Mouse (Mus musculus): ENCODE data around the gene Ptpn23. TPM values are rescaled to one million over a fixed set of nuclear protein-coding genes. Genes with fewer than 3 reads are reported as not detected.
"Not testable (repeated sequence)": the region's sequence is repeated elsewhere in the genome, so short reads cannot be mapped to it uniquely, and the experiment has no call there.

Gene Ptpn23
- 10 to 100 TPM; 40.9 to 57.8 TPM for total RNA-seq (2021)

DNA sequence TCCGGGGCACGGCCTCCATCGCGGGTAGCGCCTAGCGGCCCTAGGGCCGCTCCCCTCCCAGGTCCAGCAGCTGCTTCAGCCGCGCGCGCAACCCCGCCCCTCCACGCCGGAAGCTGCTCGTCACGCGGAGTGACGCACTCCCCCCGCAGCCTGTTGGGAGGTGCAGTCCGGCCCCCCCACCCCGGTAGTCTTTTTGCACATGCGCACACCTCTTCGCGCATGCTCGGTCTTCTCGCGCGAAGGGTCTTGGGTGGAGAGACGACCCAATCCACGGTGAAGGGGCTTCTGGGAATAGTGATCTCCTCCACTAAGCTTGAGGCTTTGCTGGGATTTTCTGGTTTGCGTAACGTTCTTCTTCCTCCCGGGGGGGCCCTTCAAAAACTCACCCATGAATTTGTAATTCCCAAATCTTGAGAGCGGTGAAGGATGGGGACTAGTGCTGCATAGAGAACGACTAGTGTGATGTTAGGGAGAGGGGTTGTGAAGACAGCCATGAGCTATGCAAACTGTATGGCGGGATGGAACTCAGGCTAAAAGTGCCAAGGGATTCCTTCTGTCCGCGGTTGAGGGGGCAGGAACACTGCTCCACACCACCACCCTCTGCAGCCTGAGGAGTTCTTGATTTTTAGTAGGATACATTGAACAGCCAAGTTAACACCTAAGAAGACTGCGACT, at the start of gene Ptpn23:
Ptpn23 (minus strand) TSS at position 115 of the 675 bp plus-strand sequence.
- DNase-seq (ENCODE audit: extremely low spot score in 1 of 2, low spot score in 1 of 2) = peak; percentile 85

DNA sequence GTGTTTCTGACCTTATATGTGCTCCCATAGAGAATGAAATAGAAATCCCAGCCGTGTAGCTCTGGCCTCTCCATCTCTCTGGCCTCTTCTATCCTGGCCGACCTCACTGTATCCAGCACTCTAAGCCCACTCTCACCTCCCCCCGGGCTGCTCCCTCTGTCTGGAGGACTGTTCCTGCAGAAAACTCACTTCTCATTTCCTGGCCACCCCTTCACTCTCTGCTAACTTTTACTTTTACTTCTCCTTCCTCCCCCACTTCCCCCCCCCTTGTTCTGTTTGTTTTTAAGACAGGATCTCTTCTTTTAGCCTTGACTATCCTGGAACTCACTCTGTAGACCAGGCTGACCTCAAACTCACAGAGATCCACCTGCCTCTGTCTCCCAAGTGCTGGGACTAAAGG, 44.5 kb upstream of the Ptpn23 start:
- DNase-seq (ENCODE audit: extremely low spot score in 1 of 2, low spot score in 1 of 2) = no peak

DNA sequence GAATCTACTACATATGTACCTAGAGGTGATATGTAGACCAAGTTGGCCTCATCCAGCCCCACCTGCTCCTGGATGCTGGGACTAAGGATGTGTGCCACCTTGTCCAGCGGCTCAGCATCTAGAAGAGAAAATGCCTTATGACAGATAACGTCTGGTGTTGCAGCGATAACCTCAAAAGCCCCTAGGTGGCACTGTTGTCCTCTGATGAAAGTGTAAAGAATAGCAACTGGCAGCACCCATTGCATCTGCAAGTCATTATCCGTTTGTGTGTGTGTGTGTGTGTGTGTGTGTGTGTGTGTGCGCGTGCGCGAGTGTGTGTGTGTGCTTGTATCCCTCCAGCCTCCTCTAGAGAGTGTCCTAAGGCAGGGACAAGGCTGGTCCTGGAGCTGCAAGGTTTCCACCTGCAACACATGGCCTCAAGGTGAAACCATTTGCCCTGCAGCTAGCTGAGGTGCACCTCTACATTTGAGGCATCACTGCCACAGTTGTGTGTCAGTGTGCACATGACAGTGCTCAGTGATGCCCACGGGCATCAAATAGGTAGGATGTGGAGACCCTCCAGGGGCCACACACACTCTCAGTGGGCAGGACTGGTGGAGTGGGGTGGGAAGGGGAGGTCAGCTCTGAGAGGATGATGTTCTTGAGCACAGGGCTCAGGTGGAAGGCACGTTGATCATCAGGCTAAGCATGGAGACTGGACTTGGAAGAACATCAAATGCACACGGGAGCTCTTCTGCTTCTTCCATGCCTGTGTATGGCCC, 41.0 kb upstream of the Ptpn23 start:
- DNase-seq (ENCODE audit: extremely low spot score in 1 of 2, low spot score in 1 of 2) = peak; percentile 52 to 76

DNA sequence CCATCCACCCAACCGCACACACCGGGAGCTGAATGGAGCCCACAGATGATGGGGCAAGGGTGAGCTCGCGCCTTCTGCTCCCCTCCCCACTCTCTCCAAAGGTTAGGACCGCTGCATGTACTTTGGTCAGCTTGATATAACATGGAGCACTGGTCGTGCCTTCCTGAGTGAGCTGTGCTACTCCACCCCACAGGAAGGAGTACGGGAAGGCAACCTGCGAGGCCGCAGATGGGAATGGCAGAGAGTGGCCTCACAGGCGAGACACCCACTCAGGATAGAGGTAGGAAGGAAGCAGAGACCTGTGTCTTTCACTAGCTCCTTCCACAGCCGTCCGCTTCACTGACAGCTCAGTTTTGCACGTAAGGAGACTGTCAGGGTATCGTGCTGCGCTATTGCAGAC, 40.3 kb upstream of the Ptpn23 start:
- no peak for DNase-seq (ENCODE audit: extremely low spot score in 1 of 2, low spot score in 1 of 2)

DNA sequence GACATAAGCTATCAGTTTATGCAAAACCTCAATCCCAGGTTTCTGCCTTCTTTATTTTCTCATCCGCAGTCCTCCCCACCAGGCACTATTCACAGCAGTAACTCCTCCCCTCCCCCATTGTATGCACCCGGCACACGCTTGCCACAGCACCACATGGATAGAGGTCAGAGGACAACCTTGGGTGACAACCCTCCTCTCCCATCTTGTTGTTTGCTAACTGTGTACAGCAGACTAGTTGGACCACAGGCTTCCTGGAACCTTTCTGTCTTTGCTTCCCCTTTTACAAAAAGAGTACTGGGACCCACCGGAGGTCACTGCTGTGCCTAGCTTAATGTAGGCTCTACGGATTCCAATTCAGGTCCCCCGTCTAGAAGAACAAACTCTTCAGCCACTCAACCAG, 32.5 kb upstream of the Ptpn23 start:
- no peak for DNase-seq (ENCODE audit: extremely low spot score in 1 of 2, low spot score in 1 of 2)

DNA sequence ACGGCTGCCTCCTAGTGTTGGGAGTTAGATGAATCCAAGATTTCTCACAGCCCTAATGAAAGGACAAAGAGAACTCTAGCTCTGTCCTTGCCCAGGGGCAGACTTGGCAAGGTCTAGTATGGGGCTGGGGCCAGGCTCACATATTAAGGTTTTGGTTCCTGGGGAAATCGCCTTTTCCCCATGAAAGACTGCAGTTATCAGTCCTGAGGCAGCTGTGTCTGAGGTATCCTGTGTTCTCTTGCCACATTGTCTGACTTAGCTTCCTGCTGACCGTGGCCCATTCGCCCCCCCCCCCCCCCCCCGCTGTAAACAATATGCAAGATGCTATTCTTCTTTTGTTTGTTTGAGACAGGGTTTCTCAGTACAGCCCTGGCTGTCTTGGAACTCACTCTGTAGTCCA, 32.0 kb upstream of the Ptpn23 start:
- no peak for DNase-seq (ENCODE audit: extremely low spot score in 1 of 2, low spot score in 1 of 2)

DNA sequence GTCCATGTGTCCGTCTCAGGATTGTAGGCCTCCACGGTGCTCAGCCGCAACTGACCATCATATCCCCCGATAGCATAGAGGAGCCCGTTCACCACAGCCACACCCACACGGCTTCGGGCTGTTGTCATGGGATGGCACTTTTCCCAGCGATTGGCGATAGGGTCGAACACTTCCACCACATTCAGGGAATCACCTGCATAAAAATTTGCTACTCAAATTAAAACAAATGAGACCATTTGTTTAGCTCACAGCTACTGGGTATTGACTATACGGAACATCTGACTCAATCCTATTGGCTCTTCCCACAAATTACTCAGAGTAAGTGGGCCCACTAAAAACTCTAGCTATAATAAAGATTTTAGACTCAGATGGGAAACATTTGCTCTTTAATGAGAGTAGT, 28.0 kb upstream of the Ptpn23 start:
- DNase-seq (ENCODE audit: extremely low spot score in 1 of 2, low spot score in 1 of 2) = no peak

DNA sequence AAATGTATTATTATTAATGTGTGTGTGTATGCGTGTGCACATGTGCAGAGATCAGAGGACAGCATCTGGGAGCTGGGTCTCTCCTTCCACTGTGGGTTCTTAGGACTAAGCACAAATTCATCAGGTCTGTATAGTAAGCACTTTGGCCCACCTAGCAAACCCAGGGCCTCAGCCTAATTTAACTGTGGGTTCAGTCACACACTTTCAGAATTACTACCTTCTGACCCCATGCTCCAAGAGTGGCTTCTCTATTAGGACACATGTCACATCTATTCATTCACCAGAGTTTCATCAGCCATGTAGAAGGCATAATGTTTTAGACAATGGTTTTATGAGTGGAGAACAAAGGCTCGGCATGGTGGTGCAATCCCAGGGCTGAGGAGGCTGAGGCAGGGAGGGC, 25.0 kb upstream of the Ptpn23 start:
- no peak for DNase-seq (ENCODE audit: extremely low spot score in 1 of 2, low spot score in 1 of 2)

DNA sequence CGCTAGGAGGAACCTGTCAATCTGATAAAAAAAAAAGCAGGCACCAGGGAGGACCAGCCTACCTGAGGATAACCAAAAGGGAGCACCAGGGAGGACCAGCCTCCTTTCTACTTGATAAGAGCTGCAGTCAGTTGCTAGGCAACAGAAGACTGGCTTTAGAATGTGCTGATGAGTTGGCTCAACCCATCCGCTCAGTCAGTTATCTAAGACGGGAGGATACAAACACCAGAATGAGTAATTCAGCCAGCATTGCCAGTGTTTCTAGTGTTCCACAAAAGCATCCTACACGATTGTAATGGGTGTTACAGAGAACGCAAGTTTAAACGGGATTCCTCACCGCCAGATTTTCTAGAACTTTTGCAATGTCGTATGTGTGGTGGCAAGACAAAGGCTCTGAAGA, 23.2 kb upstream of the Ptpn23 start:
- DNase-seq (ENCODE audit: extremely low spot score in 1 of 2, low spot score in 1 of 2) = no peak

DNA sequence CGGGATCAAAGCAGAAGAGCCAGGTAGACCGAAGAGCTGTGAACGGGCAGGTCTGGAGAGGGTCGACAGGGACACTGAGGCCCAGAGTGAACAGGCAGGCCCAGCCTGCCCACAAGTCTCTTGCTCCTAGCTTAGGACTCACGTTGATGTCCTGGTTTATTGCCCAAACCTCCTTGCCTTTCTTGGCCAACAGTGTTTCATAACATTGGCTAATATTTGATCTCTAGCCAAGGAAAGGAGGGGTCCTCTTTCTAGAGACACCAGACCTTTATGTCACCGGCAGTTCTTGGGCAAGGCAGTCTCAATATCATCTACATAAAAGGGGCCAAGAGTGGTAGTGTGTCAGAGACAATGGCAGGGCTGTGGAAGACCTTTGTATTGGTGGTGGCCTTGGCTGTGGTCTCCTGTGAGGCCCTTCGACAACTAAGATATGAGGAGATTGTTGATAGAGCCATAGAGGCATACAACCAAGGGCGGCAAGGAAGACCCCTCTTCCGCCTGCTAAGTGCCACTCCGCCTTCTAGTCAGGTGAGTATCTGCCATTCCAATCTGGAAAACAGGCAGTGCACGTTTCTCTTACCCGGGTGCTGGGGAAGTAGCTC, 11.6 kb upstream of the Ptpn23 start, which contains the start of gene Ngp:
Ngp (plus strand) TSS at position 237 of the 602 bp plus-strand sequence.
- no peak for DNase-seq (ENCODE audit: extremely low spot score in 1 of 2, low spot score in 1 of 2)

DNA sequence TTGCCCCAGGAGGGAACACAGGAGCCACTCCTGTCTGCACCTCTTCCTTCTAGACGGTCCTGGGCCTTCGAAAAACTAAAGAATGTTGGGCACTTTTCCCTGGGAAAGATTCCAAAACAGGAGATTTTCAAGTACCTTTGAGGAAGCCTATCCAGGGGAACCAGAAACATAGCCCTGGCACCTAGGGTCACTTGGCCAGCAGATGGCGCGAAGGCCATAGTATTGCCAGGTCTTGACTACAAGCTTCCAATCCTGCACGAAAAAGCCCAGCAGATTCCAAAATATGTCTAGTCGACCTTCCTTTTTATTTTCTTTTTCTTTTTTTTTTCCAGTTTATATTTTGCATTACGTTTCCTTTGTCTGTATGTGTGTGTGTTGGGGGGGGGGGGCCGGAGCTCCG, 5.8 kb upstream of the Ptpn23 start:
- DNase-seq (ENCODE audit: extremely low spot score in 1 of 2, low spot score in 1 of 2) = peak in 1 of 2 experiments; percentile 36

DNA sequence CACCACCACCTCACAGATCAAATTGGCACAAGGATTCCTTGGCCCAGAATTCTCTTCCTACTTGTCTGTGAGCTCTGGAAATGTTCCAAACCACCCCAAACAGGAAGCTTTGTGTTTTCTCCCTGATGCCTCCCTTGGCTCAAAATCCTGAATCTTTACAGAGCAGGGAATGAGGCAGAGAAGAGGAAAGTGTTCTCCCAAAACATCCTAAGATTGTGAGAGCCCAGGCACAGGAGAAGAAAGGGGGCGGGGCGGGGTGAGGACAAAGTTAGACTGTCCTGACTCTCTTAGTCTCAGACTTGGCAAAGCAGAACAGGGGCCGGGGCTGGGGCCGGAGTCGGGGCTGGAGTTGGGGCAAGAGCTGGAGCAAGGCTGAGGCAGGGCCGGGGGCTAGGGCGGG, 4.9 kb upstream of the Ptpn23 start:
- no peak for DNase-seq (ENCODE audit: extremely low spot score in 1 of 2, low spot score in 1 of 2)

DNA sequence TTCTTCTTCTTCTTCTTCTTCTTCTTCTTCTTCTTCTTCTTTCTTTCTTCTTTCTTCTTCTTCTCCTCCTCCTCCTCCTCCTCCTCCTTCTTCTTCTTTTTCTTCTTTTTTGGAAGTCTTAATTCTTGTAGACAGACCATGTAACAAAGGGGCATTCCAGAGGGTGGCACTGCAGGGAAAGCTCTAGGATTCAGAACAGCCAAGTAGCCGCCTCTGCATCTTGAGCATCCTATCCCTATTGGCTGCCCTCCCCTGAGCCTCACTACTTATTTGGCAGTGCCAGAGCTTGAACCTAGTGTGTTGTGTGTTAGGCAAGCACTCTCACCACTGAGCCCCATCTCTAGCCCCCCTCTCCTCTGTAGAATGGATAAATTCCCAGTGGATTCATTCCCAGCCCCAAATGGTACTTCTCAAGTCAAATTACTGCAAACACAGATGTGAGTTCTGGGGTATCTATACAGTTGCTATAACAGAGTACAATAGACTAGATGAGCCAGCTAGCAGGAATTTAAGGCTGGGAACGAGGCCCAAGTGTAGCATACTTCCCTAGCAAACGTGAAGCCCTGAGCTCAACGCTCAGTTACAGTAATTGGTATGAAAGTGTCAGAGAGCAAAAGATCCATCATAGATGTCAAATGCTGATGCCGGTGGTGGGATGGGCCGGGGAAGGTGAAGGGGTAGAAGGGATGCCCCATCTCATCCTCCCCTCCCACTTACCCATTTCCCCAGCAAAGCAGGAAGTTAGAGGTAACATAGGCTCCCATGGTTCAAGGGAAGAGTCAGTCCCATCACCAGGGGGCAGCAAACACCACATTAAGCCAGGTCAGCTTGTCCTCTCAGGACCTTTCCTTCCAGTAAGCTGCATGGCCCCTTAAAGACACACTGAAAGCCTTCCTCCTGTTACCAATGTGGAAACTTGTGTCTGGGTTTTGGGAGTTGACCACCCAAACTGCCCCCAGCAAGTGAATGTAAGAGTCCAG, 3.2 kb upstream of the Ptpn23 start:
- peak; percentile 64 to 90 for DNase-seq (ENCODE audit: extremely low spot score in 1 of 2, low spot score in 1 of 2)

DNA sequence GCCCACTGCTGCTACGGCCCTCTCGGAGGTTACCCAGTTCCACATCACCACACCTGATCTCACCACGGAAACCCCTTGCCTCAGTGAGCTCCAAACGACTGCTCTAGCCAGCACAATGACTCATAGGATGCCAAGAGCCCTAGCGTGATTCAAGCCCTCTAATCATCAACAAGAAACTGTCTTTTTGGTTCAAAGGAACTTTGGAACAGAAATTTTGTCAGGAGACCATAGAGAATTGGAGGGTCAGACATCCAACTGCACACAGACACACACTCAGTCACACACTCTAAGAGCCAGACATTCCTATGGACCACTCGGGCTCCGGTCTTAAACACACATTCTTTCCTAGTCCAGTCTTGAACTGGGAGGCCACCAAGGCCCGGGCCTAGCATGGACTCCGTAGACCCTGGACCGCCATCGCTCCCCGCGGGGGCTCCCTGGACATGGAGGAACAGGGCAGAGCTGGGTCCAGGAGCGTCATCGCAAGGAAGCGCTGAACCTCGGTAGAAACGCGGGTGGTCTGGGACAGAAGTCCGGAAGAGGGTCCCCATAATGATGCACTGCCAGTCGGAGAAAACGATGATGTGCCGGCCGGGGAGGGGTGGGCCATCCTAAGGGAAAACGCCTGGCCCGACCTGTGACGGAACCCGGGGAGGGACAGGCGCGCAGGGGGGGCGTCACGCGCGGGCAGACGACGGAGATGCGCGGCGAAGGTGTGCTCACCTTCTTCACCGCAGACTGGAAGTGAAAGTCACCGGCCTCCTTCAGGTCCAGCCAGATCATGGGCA, 508 bp downstream of the Ptpn23 start:
- DNase-seq (ENCODE audit: extremely low spot score in 1 of 2, low spot score in 1 of 2) = no peak

DNA sequence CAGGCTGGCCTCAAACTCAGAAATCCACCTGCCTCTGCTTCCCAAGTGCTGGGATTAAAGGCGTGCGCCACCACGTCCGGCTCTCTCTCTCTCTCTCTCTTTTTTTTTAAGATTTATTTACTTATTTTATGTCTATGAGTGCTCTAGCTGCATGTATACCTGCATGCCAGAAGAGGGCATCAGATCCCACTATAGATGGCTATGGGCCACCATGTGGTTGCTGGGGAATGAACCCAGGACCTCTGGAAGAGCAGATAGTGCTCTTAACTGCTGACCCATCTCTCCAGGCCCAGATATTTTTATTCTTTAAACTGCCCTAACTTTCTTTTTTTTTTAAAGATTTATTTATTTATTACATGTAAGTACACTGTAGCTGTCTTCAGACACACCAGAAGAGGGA, 4.8 kb downstream of the Ptpn23 start:
- DNase-seq (ENCODE audit: extremely low spot score in 1 of 2, low spot score in 1 of 2) = not testable (repeated sequence)

DNA sequence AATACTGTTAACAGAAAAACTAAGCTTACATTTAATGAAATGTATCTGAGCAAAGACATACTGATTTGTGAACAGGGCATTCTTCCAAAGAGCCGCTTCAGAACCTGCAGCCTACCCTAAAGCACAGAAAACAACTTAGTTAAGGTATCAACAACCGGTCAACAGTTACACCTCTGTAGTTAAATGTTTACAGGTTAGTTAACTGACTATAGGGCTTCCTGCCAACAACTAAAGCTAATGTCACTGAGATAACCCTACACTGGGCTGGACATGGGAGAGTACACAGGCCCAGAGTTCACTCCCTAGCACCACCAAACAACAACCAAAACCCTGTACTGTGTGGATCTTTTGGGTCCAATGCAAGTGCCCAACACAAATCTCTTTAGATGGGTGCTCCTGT, 5.3 kb downstream of the Ptpn23 start:
- DNase-seq (ENCODE audit: extremely low spot score in 1 of 2, low spot score in 1 of 2) = no peak

DNA sequence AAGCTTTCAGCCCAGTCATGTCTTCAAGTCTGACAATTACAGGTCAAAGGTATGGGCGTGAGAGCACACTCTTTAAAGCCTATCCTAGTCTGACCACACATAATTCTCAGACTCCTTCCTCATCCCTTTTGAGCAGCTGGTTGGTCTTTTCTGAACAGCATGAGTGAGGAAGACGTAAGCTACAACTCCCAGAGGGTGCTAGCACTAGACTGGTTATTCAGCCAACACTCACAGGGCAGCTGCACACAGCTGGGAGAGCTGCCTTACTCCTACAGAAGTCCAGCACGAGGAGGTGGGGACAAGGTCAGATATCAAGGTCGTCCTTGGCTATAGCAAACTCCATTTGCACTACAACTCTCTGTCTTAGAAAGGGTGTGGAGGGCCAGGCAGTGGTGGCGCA, 7.4 kb downstream of the Ptpn23 start:
- DNase-seq (ENCODE audit: extremely low spot score in 1 of 2, low spot score in 1 of 2) = no peak

DNA sequence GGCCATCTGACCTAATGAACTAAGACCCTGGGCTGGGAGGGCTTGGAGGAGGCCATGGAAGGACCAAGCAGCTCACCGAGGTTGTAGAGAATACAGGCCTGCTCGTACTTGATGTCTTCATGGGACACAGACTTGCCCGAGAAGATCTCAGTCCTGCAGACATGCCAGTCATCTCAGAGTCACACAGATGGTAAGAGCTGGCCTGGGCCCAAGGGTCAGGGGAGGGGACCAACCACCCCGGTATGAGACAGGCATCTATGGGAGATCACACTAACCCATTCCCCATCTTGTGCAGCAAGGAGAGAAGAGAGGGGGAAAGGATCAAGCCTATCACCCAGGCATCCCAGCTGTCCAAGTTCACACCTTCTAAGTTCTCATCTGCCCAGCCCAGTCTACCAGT, 14.7 kb downstream of the Ptpn23 start:
- DNase-seq (ENCODE audit: extremely low spot score in 1 of 2, low spot score in 1 of 2) = no peak

DNA sequence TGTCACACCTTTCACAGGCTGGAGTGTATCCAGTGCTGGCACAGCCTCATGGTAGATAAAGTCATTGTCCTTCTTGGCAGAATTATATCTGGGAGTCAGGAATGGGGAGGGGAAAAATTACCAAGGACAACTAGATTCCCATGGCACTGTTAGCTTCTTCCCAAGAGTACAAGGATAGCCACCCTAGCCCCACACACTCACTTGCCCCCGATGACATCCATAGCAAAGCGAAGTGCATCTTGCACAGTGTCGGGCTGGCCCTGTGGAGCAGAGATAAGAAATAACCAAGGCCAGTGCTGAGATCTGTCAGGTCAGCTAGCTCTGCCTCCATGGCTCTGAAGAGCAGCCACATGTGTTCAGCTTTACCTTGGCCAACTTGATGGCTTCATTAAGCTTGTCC, 17.2 kb downstream of the Ptpn23 start:
- no peak for DNase-seq (ENCODE audit: extremely low spot score in 1 of 2, low spot score in 1 of 2)

DNA sequence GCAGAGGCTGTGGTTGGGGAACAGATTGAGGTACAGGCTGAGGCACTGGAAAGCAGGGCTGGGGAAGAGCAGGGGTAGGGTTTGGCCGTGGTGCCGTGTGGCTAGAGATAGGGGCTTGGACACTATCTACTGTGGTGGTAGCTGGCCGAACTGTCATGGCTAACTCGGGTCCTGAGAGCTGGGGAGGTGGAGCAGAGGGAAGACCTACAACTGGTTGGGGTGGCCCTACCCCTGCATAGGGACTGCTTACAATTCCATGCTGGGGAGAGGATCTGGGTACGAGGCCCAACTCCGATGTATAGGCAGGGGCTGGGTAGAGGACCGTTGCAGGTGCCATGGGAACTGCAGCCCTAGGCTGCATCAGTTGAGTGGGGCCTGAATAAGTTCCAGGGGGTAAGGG, 20.0 kb downstream of the Ptpn23 start:
- no peak for DNase-seq (ENCODE audit: extremely low spot score in 1 of 2, low spot score in 1 of 2)

Data from layer of hippocampus, postnatal 25 days (tissue).